Mouse (Mus musculus): ENCODE results near the gene Top2a.
"Not testable (repeated sequence)": the region's sequence is repeated elsewhere in the genome, so short reads cannot be mapped to it uniquely, and the experiment has no call there.

The Top2a gene

DNA sequence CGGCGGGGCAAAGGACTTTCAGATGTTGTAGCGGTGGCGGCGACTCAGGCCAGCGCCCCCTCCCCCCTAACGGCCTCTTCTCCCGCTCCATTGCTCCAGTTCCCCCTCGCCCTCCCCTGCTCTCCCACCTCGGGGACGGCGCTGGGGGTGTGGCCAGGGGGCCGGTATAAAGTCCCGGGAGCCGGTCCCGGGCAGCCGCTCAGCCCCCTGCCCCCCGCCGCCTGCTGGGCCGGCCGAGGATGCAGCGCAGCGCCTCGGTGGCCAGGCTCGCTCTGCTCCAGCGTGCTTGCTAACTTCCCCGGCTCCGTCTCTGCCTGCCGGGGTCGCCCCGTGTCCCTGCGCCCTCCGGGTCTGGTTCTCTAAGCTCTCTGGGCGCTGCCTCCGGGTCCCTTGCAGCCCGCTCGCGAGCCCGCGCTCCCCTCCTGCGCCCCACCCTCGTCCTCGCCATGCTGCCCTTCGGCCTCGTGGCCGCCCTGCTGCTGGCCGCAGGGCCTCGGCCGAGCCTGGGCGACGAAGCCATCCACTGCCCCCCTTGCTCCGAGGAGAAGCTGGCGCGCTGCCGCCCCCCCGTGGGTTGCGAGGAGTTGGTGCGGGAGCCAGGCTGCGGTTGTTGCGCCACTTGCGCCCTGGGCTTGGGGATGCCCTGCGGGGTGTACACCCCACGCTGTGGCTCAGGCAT lies 17.2 kb upstream of the Top2a start, which contains the start of gene Igfbp4:
Gene Igfbp4 (plus strand): TSS at position 194 of the 679 bp plus-strand sequence.
- peak; percentile 34 for DNase-seq (ENCODE audit: low spot score)

DNA sequence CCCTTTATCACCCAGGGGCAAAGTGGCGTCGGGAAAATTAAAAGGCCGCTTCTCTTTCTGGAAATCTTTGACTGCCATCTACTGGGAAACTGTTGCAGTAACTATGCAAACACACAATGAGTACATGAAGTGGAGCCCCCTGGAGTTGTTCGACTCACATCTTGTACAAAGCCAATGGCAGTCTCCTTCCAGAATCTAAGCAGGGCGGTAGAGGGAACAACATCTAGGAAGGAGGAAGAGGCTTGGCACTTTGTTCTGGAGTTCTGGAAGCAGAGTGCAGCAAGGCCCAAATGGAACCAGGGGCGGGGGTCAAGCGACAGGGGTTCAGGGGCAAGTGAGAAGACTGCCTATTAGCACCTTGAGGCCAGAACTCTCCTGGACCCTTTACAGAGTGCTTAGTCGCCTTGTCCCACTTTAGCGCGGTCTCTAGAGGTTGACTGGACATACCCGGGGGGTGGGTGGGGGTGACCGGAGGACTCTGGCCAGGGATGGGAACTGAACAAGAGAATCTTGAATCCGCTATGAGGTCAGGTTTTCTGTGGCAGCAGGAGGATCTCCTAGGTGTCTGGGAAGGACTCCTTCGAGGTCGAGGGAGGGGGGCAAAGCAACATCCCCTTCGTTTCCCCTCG lies 16.5 kb upstream of the Top2a start:
- no peak for DNase-seq (ENCODE audit: low spot score)

DNA sequence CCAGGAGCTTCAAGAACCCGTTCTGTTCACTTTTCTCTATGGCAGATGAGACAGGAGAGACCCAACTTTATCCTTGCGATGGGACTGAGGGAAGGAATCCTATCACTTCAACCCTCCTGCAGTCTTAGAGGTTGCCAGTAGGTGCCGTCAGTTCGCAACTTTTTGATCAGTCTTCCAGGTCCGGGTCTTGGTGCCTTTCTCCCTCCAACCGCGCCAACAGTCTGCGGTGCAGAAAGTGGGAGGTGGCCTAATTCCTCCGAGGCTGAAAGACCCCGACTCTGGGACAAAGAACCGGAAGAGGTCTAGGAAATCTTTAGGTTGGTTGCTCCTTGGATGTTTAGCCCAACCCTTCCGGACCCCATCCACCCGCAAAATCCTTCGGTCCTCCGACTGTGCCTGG lies 15.8 kb upstream of the Top2a start:
- peak; percentile 69 for DNase-seq (ENCODE audit: low spot score)

DNA sequence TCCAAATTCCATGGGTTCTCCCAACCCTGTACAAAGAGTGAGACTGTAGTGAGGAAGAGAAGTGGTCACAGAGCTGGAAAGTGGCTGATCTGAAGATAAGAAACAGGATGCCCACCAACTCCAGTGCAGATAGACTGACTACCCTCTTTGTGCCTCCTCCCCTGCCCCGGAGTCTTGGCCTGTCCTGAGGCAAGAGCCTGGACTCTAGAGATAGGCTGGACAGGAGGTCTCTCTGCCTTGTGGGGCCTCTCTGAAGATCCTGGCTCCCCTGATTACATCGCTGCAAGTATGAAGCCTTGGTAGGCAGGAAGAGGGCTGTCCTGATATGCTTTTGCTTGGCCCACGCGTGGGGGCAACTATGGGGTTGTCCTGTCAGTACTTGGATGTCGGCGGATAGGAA lies 12.3 kb upstream of the Top2a start:
- no peak for DNase-seq (ENCODE audit: low spot score)

DNA sequence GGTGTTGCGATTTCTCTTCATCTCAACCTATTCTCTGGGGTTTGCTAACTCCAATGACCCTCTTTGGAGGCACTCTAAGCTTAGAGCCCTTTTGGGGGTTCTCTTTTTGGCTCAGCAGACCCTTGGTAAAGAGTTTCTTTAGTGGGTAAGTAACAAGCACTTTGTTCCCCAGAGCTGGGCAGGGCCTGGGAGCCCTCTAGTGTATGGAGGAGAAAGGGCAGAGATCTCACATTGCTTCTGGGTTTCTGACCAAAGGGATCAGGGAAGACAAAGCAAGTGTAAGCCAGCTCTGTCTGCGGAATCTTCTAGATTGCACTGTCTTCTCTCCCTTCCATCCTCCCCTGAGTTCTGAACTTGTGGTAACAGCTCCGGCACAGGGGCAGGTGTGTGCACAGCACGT lies 11.4 kb upstream of the Top2a start:
- DNase-seq (ENCODE audit: low spot score) = no peak

- DNase-seq (ENCODE audit: low spot score) = no peak
Measured at GRCm38 (mm10) chr11:99026899-99027440, 3.0 kb upstream of the Top2a start.

DNA sequence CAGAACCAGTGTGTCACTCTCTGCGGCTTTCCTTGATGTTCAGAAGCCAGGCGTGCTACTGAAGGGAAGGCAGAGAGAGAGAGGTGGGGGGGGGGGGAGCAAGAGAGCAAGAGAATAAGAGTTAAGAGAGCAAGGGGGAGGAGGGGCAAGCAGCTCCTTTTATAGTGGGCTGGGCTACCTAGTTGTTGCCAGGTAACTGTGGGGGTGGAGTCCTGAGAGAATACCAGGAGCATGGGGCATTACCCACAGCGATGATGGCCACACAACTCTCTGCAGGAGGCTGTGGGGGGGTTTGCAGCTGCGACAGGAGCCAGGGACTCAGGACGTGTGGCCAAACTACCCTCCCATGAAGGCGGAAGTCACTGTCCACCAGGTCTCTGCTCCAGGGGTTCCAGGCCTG lies 1.9 kb upstream of the Top2a start:
- DNase-seq (ENCODE audit: low spot score) = no peak

GRCm38 (mm10) chr11:99024468-99025134 lies 612 bp upstream of the Top2a start:
- DNase-seq (ENCODE audit: low spot score) = no peak

DNA sequence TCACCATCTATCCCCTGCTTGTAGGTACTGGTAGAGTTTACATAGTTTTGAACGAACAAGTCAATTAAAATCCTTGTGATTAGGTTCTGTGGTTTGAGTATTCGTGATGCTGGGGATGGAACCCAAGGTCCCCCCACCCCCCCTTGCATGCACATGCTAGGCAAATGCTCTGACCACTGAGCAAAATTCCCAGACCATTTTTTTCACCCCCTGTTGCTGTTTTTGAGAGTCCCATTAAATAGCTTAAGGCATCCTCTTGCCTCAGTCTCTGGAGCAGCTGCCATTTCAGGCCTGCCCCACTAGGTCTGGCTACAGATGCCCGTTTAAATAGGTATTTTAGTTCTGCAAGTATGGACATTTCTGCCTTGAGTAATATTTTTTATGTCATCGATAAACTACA lies 895 bp downstream of the Top2a start:
- no peak for DNase-seq (ENCODE audit: low spot score)

GRCm38 (mm10) chr11:99022384-99022933 lies 1.5 kb downstream of the Top2a start:
- no peak for DNase-seq (ENCODE audit: low spot score)

DNA sequence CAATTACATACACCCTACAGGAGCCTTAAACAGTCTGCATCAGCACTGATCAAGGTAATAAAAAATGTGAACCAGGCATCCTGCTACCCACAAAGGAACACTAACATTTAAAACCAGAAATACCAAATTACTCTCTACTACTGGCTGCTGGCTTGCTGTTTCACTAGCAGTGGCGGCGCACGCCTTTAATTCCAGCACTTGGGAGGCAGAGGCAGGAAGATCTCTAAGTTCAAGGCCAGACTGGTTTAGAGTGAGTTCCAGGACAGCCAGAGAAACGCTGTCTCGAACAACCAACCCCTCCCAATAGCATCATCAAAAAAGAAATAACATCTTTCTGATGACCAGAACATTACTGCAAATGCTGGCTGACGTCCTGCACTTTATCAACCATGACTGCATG lies 4.1 kb downstream of the Top2a start:
- DNase-seq (ENCODE audit: low spot score) = no peak

DNA sequence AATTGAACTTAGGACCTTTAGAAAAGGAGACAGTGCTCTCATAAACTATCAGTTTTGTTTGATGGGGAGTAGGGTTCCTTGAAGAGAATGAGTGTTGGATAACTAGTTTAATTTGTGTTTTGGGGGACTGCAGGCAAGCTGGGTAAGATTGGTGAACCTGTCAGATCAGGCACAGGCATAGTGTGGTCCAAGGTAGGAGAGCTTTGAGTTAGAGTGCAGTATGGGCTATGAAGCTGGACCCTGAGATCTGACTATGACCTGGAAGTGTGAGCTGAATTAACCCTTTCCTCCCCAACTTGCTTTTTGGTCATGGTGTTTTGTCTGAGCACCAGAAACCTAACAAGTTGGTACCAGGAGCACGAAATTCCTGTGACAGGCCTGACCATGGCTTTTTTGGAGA lies 10.1 kb downstream of the Top2a start:
- DNase-seq (ENCODE audit: low spot score) = no peak

DNA sequence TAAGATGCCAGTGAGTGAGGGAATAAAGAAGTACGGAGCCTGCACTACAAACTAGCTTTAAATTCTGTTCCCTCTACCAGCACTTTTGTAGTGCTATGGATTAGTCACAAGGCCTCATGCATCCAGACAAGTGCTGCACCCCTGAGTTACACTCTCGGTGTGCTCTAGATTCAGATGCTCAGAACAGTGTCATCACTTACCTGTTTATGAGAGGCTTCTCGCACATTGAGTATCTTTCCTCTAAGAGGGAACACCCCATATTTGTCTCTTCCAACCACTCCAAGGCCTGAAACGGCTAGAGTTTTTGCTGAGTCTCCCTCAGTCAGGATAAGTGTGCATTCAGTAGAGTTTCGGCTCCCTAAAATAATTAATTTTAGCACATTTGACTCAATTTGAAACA lies 13.3 kb downstream of the Top2a start:
- no peak for DNase-seq (ENCODE audit: low spot score)

- DNase-seq (ENCODE audit: low spot score) = no peak
Measured at GRCm38 (mm10) chr11:99010124-99010523, 13.9 kb downstream of the Top2a start.

- no peak for DNase-seq (ENCODE audit: low spot score)
Measured at GRCm38 (mm10) chr11:99006788-99007187, 17.2 kb downstream of the Top2a start.

GRCm38 (mm10) chr11:98999243-98999642 lies 24.7 kb downstream of the Top2a start:
- DNase-seq (ENCODE audit: low spot score) = no peak

- no peak for DNase-seq (ENCODE audit: low spot score)
Measured at GRCm38 (mm10) chr11:98998776-98999175, 25.2 kb downstream of the Top2a start.

- no peak for DNase-seq (ENCODE audit: low spot score)
Measured at GRCm38 (mm10) chr11:98997659-98998058, 26.3 kb downstream of the Top2a start.

GRCm38 (mm10) chr11:98995987-98996386 lies 28.0 kb downstream of the Top2a start:
- no peak for DNase-seq (ENCODE audit: low spot score)

DNA sequence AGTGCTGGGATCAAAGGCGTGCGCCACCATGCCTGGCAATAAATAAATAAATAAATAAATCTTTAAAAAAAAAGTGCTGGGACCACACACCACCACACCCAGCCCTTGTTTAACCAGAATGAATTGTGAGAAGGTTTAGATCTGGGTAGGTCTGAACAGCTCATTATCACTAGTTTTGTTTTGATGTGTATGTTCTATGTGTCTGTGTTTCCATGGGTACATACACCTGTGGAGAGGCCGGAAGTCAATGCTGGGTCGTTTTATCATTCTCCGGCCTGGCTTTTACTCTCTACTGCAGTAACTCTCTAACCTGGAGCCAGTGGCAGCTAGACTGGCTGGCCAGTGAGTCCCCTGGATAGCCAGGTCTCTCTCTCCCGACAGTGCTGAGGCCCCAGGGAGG lies 33.1 kb downstream of the Top2a start:
- DNase-seq (ENCODE audit: low spot score) = no peak

DNA sequence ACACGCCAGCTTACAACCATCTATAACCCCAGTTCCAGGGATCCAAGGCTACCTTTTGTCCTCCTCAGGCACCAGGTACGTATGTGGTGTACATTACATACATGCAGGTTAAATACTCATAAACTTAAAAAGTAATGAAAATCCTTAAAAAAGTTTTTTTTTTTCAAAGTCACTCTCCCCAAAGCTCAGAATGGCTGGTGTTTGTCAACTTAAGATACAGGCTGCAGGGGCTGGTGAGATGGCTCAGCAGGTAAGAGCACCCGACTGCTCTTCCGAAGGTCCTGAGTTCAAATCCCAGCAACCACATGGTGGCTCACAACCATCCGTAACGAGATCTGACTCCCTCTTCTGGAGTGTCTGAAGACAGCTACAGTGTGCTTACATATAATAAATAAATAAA lies 35.7 kb downstream of the Top2a start:
- not testable (repeated sequence) for DNase-seq (ENCODE audit: low spot score)

GRCm38 (mm10) chr11:98985542-98985941 lies 38.4 kb downstream of the Top2a start:
- DNase-seq (ENCODE audit: low spot score) = no peak

DNA sequence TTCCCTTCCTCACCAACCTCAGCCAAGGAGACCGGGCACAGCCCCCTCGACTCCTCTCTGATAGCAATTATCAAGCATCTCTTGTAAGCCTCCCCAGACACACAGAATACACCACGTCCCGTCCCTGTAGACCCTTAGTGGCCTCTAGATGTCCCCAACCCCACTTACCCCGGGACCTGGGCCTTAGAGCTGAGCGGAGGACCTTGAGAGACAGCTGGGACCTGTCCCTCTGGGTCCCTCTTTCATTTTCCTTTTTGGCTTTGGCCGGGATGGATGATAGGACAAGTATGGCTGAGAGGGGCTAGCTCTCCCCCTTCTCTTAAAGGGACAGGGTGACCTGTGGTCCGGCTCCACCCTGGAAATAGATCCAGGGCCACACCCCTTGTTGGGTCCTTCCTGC lies 40.4 kb downstream of the Top2a start:
- DNase-seq (ENCODE audit: low spot score) = no peak
